Mouse (Mus musculus): ENCODE data around the gene Myh9. TPM values are rescaled to one million over a fixed set of nuclear protein-coding genes. Genes with fewer than 3 reads are reported as not detected.
"Not testable (repeated sequence)": the region's sequence is repeated elsewhere in the genome, so short reads cannot be mapped to it uniquely, and the experiment has no call there.

Gene Myh9
- polyA plus RNA-seq, 1 experiment = 29.9 TPM

DNA sequence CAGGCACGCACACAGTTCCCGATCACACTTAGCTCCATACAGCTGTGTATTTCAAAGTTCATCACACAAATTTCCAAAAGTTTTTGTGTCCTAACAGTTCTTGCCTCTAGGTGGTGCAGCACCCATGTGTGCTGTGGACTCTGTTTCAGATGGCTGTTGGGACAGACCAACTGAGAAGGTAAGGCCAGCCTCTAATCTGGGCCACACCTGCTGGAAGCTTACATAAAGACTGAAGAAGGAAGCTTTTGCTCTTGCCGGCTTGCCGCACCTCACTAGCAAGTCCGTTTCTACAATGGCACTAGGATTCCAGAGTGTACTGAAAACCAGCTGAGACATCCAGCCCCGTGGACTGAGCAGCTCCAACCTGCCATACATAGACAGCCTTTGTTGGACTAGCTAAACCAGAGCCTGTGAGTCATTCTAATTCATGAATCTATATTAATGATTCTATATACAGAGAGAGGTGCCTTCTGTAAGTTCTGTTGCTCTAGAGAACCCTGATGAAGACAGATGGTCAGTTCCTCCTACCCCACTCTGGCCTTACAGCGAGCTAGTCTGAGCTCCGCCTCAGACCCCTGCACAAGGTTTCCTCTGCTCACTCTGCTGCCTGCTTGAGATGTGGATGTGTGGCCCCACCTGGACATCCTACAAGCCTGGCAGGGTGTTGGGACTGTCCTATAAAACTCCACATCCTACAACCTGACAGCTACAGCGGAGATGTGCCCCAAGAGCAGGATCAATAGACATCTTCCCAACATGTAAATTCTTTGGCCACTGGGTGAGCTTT lies 101.3 kb downstream of the Myh9 start:
- no peak for DNase-seq (ENCODE audit: low read depth)
- TF ChIP-seq CTCF (IDR thresholded peaks at IDR 0.05; ENCODE audit: borderline replicate concordance, extremely low read depth, insufficient read depth, insufficient read length) (peak; percentile 17; the same call in 1 of the 2 replicates), POLR2A (IDR thresholded peaks at IDR 0.05; ENCODE audit: borderline replicate concordance, extremely low read depth, insufficient read depth, insufficient read length, poor library complexity, severe bottlenecking) (no peak)

DNA sequence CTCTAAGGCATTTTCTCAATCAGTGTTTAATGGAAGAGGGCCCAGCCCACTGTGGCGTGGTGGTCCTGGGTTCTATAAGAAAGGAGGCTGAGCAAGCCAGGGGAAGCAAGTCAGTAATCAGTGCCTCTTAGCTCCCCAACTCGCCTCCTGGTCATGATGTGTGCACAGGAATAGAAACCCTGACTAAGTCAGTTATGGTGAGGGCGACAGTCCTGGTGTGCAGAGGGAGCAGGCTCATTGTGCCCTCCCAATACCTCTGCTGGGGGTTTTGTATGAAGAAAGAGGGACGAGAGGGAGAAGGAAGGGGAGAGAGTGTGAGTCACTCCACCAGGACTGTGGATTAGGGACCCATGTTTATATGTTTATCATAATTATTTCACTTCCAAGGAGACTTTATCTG lies 108.1 kb downstream of the Myh9 start:
- not testable (repeated sequence) for DNase-seq (ENCODE audit: low read depth)

DNA sequence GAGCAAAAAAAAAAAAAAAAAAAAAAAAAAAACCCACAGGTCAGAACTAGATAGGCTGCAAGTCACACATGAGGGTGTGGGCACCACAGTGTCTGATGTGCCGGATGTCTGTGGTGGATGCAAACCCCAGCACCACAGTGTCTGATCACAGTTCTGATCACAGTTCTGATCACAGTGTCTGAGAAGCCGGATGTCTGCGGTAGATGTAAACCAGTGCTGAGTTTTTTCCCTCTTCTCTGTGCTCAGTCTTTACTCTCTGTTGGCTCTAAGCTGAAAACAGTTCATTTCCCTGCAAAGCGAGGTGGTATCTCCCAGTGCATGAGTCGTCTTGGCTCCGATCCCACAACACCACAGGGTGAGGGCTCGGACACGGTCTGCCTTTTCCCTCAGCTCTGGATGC lies 108.6 kb downstream of the Myh9 start:
- peak; percentile 8 for DNase-seq (ENCODE audit: low read depth)

DNA sequence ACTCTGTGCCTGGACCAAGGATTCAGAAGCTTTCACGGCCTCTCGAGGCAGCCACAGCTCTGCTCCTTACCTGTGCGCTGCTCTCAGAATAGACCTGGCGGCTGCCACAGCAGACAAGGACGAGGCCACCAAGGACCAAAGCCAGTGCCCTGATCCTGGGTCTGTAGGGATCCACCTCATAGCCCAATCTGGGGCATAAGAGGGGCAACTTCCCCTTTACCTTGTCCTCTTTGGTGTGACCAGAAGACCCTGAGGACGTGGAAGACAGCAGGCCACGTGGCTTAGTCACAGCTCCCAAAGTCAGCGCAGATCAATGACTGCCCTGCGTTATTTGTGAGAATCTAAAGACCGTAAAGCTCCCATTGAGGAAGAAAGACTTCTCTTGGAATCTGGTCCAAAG lies 109.1 kb downstream of the Myh9 start:
- not testable (repeated sequence) for DNase-seq (ENCODE audit: low read depth)

DNA sequence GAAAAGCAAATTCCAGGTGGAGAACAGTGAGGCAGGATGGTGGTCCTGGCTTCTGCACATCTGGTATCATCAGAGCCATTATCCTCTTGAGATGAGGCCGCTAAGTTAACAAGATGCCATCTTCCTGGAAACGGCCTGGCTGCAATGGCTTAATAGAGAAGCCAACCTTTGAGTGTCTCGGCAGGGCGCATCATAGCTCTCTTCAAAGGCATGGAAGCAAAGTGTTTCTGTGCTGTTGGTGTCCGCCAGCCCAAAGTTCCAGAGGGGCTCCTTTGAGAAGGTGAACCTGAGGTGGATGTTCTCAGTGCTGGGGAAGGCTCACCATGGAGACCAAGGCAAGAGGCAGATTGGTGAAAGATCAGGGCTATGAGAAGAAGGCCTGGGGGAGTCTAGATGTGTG lies 110.4 kb downstream of the Myh9 start:
- TF ChIP-seq CTCF (IDR thresholded peaks at IDR 0.05; ENCODE audit: borderline replicate concordance, extremely low read depth, insufficient read depth, insufficient read length) (no peak), POLR2A (IDR thresholded peaks at IDR 0.05; ENCODE audit: borderline replicate concordance, extremely low read depth, insufficient read depth, insufficient read length, poor library complexity, severe bottlenecking) (no peak)
- DNase-seq (ENCODE audit: low read depth) = no peak

DNA sequence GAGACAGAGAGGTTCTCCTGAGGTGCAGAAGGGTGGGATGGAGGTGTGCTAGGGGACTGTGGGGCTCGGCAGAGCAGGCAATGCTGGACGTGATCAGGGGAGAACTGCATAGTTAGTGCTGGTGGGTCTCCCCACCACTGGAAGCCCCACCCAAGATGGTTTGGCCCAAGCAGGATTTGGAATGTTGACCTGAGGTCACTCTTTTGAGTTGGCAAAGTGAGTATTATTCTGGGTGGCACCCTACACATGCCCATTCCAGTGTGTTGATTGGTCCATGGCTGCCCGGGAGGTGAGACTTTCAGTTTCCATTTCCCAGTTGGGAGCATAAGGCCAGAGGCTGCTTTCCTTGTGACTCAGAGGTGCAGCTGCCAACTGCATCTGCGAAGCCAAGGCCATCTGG lies 113.2 kb downstream of the Myh9 start, which contains the start of gene Apol9b:
Gene Apol9b, plus strand, starts transcription at position 301 of the 400 bp plus-strand sequence.
- DNase-seq (ENCODE audit: low read depth) = not testable (repeated sequence)

DNA sequence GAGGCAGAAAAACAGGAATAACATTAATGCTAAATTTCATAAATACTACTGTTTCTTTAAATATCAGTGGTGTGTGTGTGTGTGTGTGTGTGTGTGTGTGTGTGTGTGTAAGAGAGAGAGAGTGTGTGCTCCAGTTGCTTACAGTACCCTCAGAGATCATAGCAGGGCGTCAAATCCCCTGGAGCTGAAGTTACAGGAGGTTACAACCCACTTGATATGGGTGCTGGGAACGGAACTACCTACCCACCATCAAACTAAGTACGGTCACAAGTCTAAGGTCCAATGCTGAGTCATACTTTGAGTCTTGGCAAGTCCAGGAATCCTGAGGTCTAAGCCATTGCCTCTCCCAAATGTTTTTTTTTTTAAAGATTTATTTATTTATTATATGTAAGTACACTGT lies 114.2 kb downstream of the Myh9 start:
- DNase-seq (ENCODE audit: low read depth) = not testable (repeated sequence)

DNA sequence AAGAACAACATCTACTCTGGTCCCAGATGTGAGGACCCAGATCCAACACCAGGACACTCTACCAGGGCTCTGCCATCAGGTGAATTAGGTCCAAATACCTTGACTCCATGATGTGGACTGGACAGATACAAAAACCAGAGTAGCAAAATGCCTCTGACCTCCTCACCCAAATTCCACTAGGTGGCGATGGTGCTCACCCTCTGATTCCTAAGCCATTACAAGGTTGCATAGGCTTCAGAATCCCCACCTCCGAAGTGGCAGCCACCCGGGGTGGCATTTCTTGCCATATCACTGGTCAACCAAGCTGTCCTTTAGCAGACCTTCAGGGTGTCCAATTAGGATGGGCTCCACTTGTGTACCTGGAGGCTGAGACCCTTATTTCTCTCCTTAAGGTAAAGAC lies 114.8 kb downstream of the Myh9 start:
- not testable (repeated sequence) for DNase-seq (ENCODE audit: low read depth)
- peak; percentile 45; the same call in 1 of the 2 replicates for TF ChIP-seq CTCF (IDR thresholded peaks at IDR 0.05; ENCODE audit: borderline replicate concordance, extremely low read depth, insufficient read depth, insufficient read length)

DNA sequence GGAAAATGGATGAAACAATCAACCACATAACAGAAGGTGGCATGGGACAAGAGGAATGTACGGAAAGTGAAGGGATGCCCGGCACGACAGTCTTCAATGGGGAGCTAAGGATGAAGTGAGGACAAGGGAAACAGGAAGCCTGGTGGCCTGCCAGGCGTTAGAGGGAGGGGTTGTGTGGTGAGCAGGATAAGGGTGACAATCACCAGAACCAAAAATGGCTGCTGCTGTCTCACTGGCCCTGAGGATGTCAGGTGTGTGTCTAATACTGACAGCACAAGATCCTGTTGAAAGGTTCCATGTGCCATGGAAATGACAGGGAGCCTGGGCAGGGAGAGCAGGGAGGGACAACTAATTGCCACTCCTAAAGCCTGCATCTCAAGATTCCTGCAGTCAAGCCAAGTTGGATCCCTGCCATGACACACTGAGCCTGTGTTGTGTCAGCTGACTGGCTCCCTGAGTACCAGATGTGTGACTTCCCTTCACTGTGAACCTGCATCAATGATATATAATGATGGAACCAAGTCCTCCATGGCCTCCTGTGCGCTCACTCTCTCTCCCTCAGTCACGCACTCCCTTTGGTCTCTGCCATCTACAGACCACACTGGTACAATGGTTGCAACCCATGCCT lies 116.5 kb downstream of the Myh9 start:
- peak; percentile 57 for DNase-seq (ENCODE audit: low read depth)

DNA sequence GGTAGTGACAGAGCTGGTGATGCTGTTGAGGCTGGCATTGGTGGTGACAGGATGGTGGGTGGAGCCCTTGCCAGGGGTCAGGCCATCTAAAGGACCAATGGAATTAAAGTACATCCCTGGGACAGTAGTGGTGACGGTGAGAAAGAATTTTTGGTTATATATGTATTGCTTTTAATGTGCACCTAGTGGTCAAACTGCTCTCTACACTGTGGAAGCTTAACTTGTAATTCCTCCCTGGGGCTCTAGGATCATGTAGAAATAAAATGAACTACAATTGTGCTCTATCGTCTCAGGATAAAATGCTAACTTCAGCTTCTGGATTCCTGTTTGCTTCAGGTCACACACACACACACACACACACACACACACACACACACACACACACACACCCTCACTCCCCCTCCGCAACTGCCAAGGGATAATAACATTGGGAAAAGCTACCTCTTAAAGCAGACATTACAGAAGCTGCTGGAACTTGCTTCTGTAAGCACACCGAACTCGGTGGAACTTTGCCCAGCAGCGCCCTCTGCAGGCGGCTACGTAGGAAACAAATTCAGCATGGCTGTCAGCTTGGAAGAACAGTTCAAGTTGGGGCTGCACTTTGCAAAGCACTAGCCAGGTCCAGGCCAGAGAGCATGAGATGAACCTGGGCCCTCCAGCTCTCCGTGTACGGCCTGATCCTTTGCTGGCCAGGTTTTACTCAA lies 117.6 kb downstream of the Myh9 start:
- not testable (repeated sequence) for DNase-seq (ENCODE audit: low read depth)

DNA sequence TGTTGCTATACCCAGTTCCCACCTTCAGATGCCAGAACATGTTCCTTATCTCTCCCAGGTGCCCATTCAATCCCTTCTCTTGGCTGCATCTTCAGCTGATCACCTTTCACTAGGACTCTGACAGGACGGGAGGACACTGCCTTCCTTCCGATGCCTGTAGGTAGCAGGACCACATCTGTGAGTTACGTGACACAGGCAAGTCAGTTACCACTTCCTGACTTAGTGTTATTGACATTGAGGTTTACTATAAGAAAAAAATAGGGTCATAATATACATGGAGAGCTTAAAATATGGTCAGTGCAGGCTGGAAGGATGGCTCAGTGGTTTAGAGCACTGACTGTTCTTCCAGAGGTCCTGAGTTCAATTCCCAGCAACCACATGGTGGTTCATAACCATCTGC lies 120.5 kb downstream of the Myh9 start:
- not testable (repeated sequence) for DNase-seq (ENCODE audit: low read depth)

DNA sequence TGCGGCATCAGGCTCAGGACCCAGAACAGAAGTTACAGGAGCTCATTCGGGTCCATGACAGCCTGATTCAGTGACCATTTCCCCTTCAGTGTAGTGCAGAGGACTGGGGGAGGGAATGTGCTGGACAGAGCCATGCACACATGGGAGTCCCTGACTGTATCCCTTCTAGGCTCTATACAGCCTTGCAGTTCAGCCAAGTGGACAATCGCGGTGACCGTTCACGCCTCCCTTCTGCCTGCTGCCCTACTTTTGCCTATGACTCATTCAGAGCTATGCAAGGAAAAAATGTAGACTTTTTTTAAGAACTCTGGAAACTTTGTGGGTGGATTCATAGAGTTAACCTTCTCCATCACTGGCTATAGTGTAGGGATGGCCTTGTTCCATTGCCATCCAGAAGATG lies 123.7 kb downstream of the Myh9 start:
- not testable (repeated sequence) for DNase-seq (ENCODE audit: low read depth)

Other genes with a start within 250 kb of the Myh9 start
- gene Apol10b, start 246.1 kb downstream of the Myh9 start, polyA plus RNA-seq (2012; rRNA removed) = 0.14 TPM in 1 of 2 replicates, not detected in the other
- not detected in 2 replicates for gene Gm36245, start 242.9 kb downstream of the Myh9 start, polyA plus RNA-seq (2012; rRNA removed)
- gene Apol11b, start 198.9 kb downstream of the Myh9 start, polyA plus RNA-seq (2012; rRNA removed) = not detected in 2 replicates
- gene Apol7e, start 143.3 kb downstream of the Myh9 start, polyA plus RNA-seq (2012; rRNA removed) = 0.04 TPM in 1 of 2 replicates, not detected in the other
- gene Apol9b, start 113.1 kb downstream of the Myh9 start, polyA plus RNA-seq (2012; rRNA removed) = 0.06 TPM in 1 of 2 replicates, not detected in the other
- gene Apol8, start 85.2 kb downstream of the Myh9 start, polyA plus RNA-seq (2012; rRNA removed) = 0.30 and 0.37 TPM in 2 replicates
- 163 and 168 TPM in 2 replicates for gene Txn2, start 86.8 kb upstream of the Myh9 start, polyA plus RNA-seq (2012; rRNA removed)
- 18.0 and 23.7 TPM in 2 replicates for gene Foxred2, start 114.5 kb upstream of the Myh9 start, polyA plus RNA-seq (2012; rRNA removed)
- 202 and 208 TPM in 2 replicates for gene Eif3d, start 128.6 kb upstream of the Myh9 start, polyA plus RNA-seq (2012; rRNA removed)

All from brain, embryonic 14.5 days (tissue).